Mouse (Mus musculus) embryonic fibroblast, embryonic 13.5 days (primary cell): ENCODE measurements at regions not wholly inside any gene's neighbourhood (a gene's known extent, or its start where the extent isn't known, plus 50 kb on each side); places are given as distances from the start of the nearest gene placed in this dataset.

Experiments
- CTCF ChIP-seq: IDR thresholded peaks from 2 replicates; pipeline ENCODE4 v1.5.1; 2011; ENCODE audit warnings: mild to moderate bottlenecking, control low read depth, low read length, moderate library complexity, borderline replicate concordance; ENCODE audit not compliant: insufficient read depth
- POLR2A ChIP-seq: IDR thresholded peaks from 2 replicates; pipeline ENCODE4 v1.6.1; 2011; ENCODE audit warnings: low read depth, mild to moderate bottlenecking, control low read depth, low read length, moderate library complexity

DNA sequence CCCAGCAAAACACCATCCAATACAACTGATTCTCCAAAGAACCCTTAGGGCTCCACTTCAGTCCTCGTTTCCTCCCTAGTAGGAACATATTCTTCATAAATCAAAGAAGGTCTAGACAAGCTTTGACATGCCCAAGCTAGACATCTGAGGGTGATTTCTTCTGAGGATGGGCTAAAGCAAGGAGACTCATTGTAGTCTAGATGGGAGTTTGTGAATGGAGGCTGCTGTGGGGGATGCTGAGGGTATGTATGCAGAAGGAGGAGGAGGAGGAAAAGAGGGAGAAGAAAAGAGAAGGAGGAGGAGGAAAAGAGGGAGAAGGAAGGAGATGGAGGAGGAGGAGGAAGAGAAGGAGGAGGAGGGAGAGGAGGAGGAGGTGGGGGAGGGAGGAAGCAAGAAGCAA is 178.9 kb downstream of the Foxo1 start:
- TF ChIP-seq CTCF: no peak
- TF ChIP-seq POLR2A: no peak
